Mouse (Mus musculus) kidney, postnatal 0 days (tissue): ENCODE results near the gene Gm11562. TPM values are rescaled to one million over a fixed set of nuclear protein-coding genes. Genes with fewer than 3 reads are reported as not detected.
"Not testable (repeated sequence)": the region's sequence is repeated elsewhere in the genome, so short reads cannot be mapped to it uniquely, and the experiment has no call there.

ENCODE experiments used
- ATAC-seq: fragments of 200-750 bp; cut with Nextera tagmentation; replicated peaks from 2 replicates; pipeline ENCODE4 v1.8.0; 2017; ENCODE audit warnings: low read depth, moderate number of reproducible peaks, moderate TSS enrichment, moderate library complexity; ENCODE audit not compliant: low FRiP score
- DNase-seq: peaks from one replicate; pipeline ENCODE4 v3.0.0-alpha.2; 2016; ENCODE audit warnings: low spot score
- H3K27ac ChIP-seq: fragments of 300-500 bp; sonication (generic); 2 replicates; pipeline ENCODE4 v1.5.1; 2014; ENCODE audit warnings: mild to moderate bottlenecking
- H3K27me3 ChIP-seq: fragments of 300-500 bp; sonication (generic); 2 replicates; pipeline ENCODE4 v1.6.1; 2014; ENCODE audit warnings: low read length, mixed read lengths; ENCODE audit not compliant: insufficient read depth
- H3K36me3 ChIP-seq: fragments of 300-500 bp; sonication (generic); 2 replicates; pipeline ENCODE4 v1.6.1; 2014; ENCODE audit warnings: low read length, mixed read lengths; ENCODE audit not compliant: insufficient read depth
- H3K4me1 ChIP-seq: fragments of 300-500 bp; sonication (generic); replicated peaks from 2 replicates; pipeline ENCODE4 v1.6.1; 2014; ENCODE audit warnings: antibody characterized with exemption, low read length, mixed read lengths; ENCODE audit not compliant: insufficient read depth
- H3K4me2 ChIP-seq: fragments of 300-500 bp; sonication (generic); 2 replicates; pipeline ENCODE4 v1.6.1; 2014; ENCODE audit warnings: mild to moderate bottlenecking, low read length, moderate library complexity, mixed read lengths
- H3K4me3 ChIP-seq: fragments of 300-500 bp; sonication (generic); replicated peaks from 2 replicates; pipeline ENCODE4 v1.5.1; 2014; ENCODE audit warnings: low read depth, low read length
- H3K9ac ChIP-seq: fragments of 300-500 bp; sonication (generic); 2 replicates; pipeline ENCODE4 v1.6.1; 2014; ENCODE audit warnings: low read depth, low read length
- H3K9me3 ChIP-seq: fragments of 300-500 bp; sonication (generic); replicated peaks from 2 replicates; pipeline ENCODE4 v1.6.1; 2016; ENCODE audit warnings: low read length, inconsistent platforms, mixed read lengths
- CTCF ChIP-seq: IDR thresholded peaks from 2 replicates; pipeline ENCODE4 v1.5.1; 2016; ENCODE audit warnings: antibody characterized with exemption, low read depth, mild to moderate bottlenecking, moderate library complexity
- WGBS: fragments of 180-500 bp; shearing (Covaris S2); extraction: QIAGEN DNeasy Blood & Tissue Kit; methylation state at CpG from one replicate; pipeline ENCODE4 v1.1.7; 2014; 5-methylcytosine and 5-hydroxymethylcytosine counted together
- polyA plus RNA-seq: library from polyadenylated mRNA; unstranded; fragments of >200 nt; fragmentation: Nextera tagmentation; extraction: Ambion mirVana; gene quantifications from 2 replicates; pipeline ENCODE4 v1.2.1, GENCODE M21; 2015

Gm11562 gene
- not detected in 2 replicates for polyA plus RNA-seq

GRCm38 (mm10) chr11:99620335-99620734 is at the start of gene Gm11562:
Gm11562 (minus strand) TSS chr11:99620435.
- H3K27ac ChIP-seq = no peak within 1 kb of the TSS
- H3K9me3 ChIP-seq = no peaks in the 10 kb centered on the region
- H3K4me2 ChIP-seq = no peak within 1 kb of the TSS
- no peak within 1 kb of the TSS for H3K4me3 ChIP-seq
- ATAC-seq (no peak), DNase-seq (no peak)
- TF ChIP-seq CTCF = no peak
- no peaks in the 10 kb centered on the region for H3K36me3 ChIP-seq
- H3K4me1 ChIP-seq = no peaks in the 10 kb centered on the region
- H3K9ac ChIP-seq = no peak within 1 kb of the TSS
- no peaks in the 10 kb centered on the region for H3K27me3 ChIP-seq
- 61% methylated on average over 2 of the region's 2 CpGs for WGBS

DNA sequence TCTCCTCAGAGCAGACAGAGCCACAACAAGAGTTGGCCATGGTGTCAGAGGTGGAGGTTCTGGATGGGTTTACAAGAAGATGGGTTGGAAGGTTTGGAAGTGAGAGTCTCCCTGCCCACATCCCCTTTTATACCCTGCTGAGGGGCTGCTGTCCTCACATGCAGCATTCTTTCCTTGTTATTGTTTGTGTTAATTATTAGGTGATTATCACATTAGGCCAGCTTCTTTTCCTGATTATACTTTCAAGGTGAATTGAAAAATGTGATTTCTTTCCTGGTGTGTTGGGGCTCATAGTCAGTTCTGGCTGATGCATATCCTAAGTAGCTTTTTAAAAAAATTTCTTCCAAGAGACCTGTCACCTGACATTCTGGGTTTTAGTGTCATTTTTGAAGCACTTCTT is 45.6 kb upstream of the Gm11562 start, which contains the start of gene Krtap4-6:
Krtap4-6 (minus strand) TSS at position 101 of the 400 bp plus-strand sequence.
- Histone ChIP-seq H3K9ac (no peak within 1 kb of the TSS), H3K27me3 (no peaks in the 10 kb centered on the region), H3K4me1 (no peaks in the 10 kb centered on the region), H3K4me3 (no peak within 1 kb of the TSS), H3K9me3 (no peaks in the 10 kb centered on the region), H3K36me3 (no peaks in the 10 kb centered on the region), H3K27ac (no peak within 1 kb of the TSS), H3K4me2 (no peak within 1 kb of the TSS)
- ATAC-seq (no peak), DNase-seq (no peak)
- no peak for TF ChIP-seq CTCF

DNA sequence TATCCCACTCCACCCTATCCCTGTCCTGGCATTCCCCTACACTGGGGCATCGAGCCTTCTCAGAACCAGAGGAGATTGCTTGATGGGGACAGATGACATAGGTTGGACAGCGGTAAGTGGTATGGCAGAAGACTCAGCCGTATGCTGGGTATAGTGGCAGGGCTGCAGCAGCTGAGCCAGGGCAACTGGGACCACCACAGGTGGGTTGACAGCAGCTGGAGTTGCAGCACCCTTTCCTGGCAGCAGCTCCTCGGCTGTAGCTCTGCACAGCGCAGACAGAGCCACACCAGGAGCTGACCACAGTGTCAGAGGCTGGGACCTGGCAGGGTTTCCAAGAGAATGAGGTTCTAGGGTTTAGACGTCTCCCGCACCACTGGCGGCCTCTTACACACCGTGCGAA is 42.6 kb upstream of the Gm11562 start:
- WGBS = 79% methylated on average over 10 of the region's 10 CpGs
- ATAC-seq = no peak
- no peak overlapping the region for H3K9ac ChIP-seq

DNA sequence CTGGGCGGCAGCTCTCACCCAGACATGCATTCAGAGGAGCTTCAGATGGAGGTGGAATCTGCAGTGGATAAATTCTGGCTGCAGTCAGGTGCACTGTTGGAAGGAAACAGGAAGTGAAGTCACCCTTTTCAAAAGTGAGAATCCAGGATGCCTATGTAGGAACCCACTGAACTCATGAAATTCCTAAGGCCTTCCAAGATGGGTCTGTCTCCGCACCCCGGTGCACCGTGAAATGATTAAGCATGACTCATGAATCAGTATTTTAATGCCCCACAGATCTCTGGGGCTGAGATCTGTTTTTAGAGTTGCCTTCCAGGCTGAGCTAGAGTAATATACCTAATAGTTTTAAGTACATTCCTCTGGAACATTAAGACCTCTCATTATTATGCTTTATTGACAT is 39.0 kb upstream of the Gm11562 start:
- Histone ChIP-seq H3K4me1 (no peaks in the 10 kb centered on the region), H3K4me3 (no peak overlapping the region), H3K27me3 (no peaks in the 10 kb centered on the region), H3K9me3 (no peaks in the 10 kb centered on the region), H3K9ac (no peak overlapping the region), H3K4me2 (no peak overlapping the region), H3K36me3 (no peaks in the 10 kb centered on the region), H3K27ac (no peak overlapping the region)
- no peak for TF ChIP-seq CTCF
- ATAC-seq (no peak), DNase-seq (no peak)
- 70% methylated on average over 4 of the region's 4 CpGs for WGBS

More for the DNA sequence above, 42.6 kb upstream of the Gm11562 start:
- no peak for DNase-seq
- H3K27me3 ChIP-seq = no peaks in the 10 kb centered on the region
- H3K27ac ChIP-seq = no peak overlapping the region
- no peak overlapping the region for H3K4me2 ChIP-seq
- TF ChIP-seq CTCF = no peak
- no peak overlapping the region for H3K4me3 ChIP-seq
- H3K36me3 ChIP-seq = no peaks in the 10 kb centered on the region
- no peaks in the 10 kb centered on the region for H3K9me3 ChIP-seq
- H3K4me1 ChIP-seq = no peaks in the 10 kb centered on the region

GRCm38 (mm10) chr11:99658467-99659010 is 38.3 kb upstream of the Gm11562 start, which contains the start of gene Gm11563:
Gm11563 (minus strand) TSS chr11:99658960.
- H3K4me2 ChIP-seq, H3K4me3 ChIP-seq, H3K9me3 ChIP-seq, ATAC-seq, H3K9ac ChIP-seq, H3K27ac ChIP-seq, H3K27me3 ChIP-seq, H3K36me3 ChIP-seq, DNase-seq, H3K4me1 ChIP-seq: not testable (repeated sequence)
- 54% methylated on average over 10 of the region's 10 CpGs for WGBS

- H3K27ac ChIP-seq = no peak overlapping the region
- DNase-seq (no peak), ATAC-seq (no peak)
- no peaks in the 10 kb centered on the region for H3K9me3 ChIP-seq
- no peaks in the 10 kb centered on the region for H3K27me3 ChIP-seq
- no peaks in the 10 kb centered on the region for H3K4me1 ChIP-seq
- no peak for TF ChIP-seq CTCF
- no peaks in the 10 kb centered on the region for H3K36me3 ChIP-seq
- 42% methylated on average over 5 of the region's 5 CpGs for WGBS
- H3K4me2 ChIP-seq = no peak overlapping the region
- H3K4me3 ChIP-seq = no peak overlapping the region
- H3K9ac ChIP-seq = no peak overlapping the region
Observed at GRCm38 (mm10) chr11:99657051-99657450, 36.8 kb upstream of the Gm11562 start.

GRCm38 (mm10) chr11:99650136-99650535 is 29.9 kb upstream of the Gm11562 start, which contains the start of gene Gm11555:
Gm11555 (minus strand) TSS chr11:99650236.
- Histone ChIP-seq H3K4me3 (no peak within 1 kb of the TSS), H3K27ac (no peak within 1 kb of the TSS), H3K4me1 (no peaks in the 10 kb centered on the region), H3K9me3 (no peaks in the 10 kb centered on the region), H3K36me3 (no peaks in the 10 kb centered on the region), H3K9ac (no peak within 1 kb of the TSS), H3K27me3 (no peaks in the 10 kb centered on the region), H3K4me2 (no peak within 1 kb of the TSS)
- ATAC-seq = no peak
- WGBS = 85% methylated on average over 2 of the region's 2 CpGs
- no peak for DNase-seq
- no peak for TF ChIP-seq CTCF
